Mouse (Mus musculus): Measurements from ENCODE around the gene Ptprs. TPM values are rescaled to one million over a fixed set of nuclear protein-coding genes. Genes with fewer than 3 reads are reported as not detected.

The Ptprs gene
- total and polyA plus RNA-seq, 3 experiments, result 41.7 to 91.1 (median 47.5) TPM

DNA sequence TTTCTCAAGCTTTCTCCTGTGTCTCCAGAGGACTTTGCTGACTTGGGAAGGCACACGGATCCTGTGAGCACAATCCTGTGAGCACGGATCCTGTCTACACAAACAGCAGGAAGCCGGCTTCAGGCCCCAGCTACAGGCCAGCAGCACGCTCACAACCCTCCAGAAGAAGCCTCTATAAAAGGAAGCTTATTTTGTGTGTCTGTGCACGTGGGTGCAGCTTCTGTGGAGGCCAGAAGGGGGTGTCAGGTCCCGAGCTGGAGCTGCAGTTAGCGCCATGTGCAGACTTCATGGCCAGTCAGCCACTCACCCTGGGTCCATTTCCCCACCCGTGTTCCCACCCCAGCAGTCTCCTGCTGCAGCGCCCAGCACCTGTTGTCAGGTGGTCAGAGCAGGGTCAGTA is 7.9 kb downstream of the Ptprs start:
- intact Hi-C loops (cut with DNase I), result no loop called here
- Histone ChIP-seq H3K4me1 (ENCODE audit: control insufficient read depth, insufficient read depth, low read length) (peaks cover 1% of the 10 kb centered on the region; the same call in 1 of the 2 replicates), H3K4me3 (no peak overlapping the region), H3K27me3 (ENCODE audit: control insufficient read depth, insufficient read depth, low read length) (0 out of 2 replicates have a peak, but pooled peaks cover under 1% of the 10 kb centered on the region), H3K9ac (ENCODE audit: low read depth, low read length) (no peak overlapping the region), H3K79me2 (replicated peaks; ENCODE audit: control insufficient read depth, insufficient read depth, low read length) (no peaks in the 10 kb centered on the region), H3K36me3 (ENCODE audit: control insufficient read depth, insufficient read depth, low read length) (no peaks in the 10 kb centered on the region), H3K27ac (no peak overlapping the region)
- DNase-seq, result no peak
- WGBS, result 91% methylated on average over 9 of the region's 9 CpGs
- TF ChIP-seq CTCF (IDR thresholded peaks at IDR 0.05) (peak; percentile 13; the same call in 1 of the 2 replicates), EP300 (IDR thresholded peaks at IDR 0.05; ENCODE audit: insufficient read depth, low read depth, low read length) (no peak)

DNA sequence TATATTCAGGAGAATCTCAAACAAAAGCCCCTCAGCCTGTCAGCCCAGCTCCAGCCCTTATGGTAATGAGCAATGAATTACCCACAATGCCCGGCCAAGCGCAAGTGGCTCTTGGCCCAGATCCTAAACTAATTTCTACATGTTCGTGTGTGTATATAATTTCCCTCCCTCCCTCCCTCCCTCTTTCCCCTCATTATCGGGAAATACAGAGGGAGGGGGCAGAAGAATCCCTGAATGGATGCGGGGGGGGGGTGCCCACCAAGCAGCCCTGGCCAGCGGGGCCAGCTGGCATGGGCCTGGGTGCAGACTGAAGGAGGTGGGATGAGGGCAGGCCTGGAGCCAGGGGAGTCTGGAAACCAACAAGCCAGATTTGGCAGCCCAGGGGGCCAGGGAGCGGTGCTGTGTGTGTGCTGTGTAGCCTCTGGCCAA is 8.8 kb downstream of the Ptprs start:
- H3K4me1 ChIP-seq (ENCODE audit: control insufficient read depth, insufficient read depth, low read length), result peaks cover 1% of the 10 kb centered on the region; the same call in 1 of the 2 replicates
- intact Hi-C loops (cut with DNase I), result no loop called here
- 37% methylated on average over 7 of the region's 7 CpGs for WGBS
- H3K27me3 ChIP-seq (ENCODE audit: control insufficient read depth, insufficient read depth, low read length), result no peaks in the 10 kb centered on the region
- no peak overlapping the region for H3K9ac ChIP-seq (ENCODE audit: low read depth, low read length)
- no peak for DNase-seq
- TF ChIP-seq POLR2A (IDR thresholded peaks at IDR 0.05; ENCODE audit: insufficient read depth, low read depth, low read length), result no peak
- TF ChIP-seq EP300 (IDR thresholded peaks at IDR 0.05; ENCODE audit: insufficient read depth, low read depth, low read length), result no peak
- no peak for TF ChIP-seq CTCF (IDR thresholded peaks at IDR 0.05)
- no peaks in the 10 kb centered on the region for H3K79me2 ChIP-seq (replicated peaks; ENCODE audit: control insufficient read depth, insufficient read depth, low read length)
- H3K4me3 ChIP-seq, result no peak overlapping the region
- H3K27ac ChIP-seq, result no peak overlapping the region
- H3K36me3 ChIP-seq (ENCODE audit: control insufficient read depth, insufficient read depth, low read length), result no peaks in the 10 kb centered on the region

- 81% methylated on average over 6 of the region's 6 CpGs for WGBS
These were observed 9.5 kb downstream of the Ptprs start for GRCm38 (mm10) chr17:56466747-56467146.

GRCm38 (mm10) chr17:56464817-56465216 is 11.5 kb downstream of the Ptprs start:
- DNase-seq, result no peak
- no peak overlapping the region for H3K9ac ChIP-seq (ENCODE audit: low read depth, low read length)
- H3K36me3 ChIP-seq (ENCODE audit: control insufficient read depth, insufficient read depth, low read length), result no peaks in the 10 kb centered on the region
- intact Hi-C loops (cut with DNase I), result no loop called here
- H3K4me3 ChIP-seq, result no peak overlapping the region
- H3K4me1 ChIP-seq (ENCODE audit: control insufficient read depth, insufficient read depth, low read length), result peaks cover 1% of the 10 kb centered on the region
- H3K27me3 ChIP-seq (ENCODE audit: control insufficient read depth, insufficient read depth, low read length), result no peaks in the 10 kb centered on the region
- no peak for TF ChIP-seq POLR2A (IDR thresholded peaks at IDR 0.05; ENCODE audit: insufficient read depth, low read depth, low read length)
- no peak for TF ChIP-seq EP300 (IDR thresholded peaks at IDR 0.05; ENCODE audit: insufficient read depth, low read depth, low read length)
- no peak for TF ChIP-seq CTCF (IDR thresholded peaks at IDR 0.05)
- H3K79me2 ChIP-seq (replicated peaks; ENCODE audit: control insufficient read depth, insufficient read depth, low read length), result no peaks in the 10 kb centered on the region
- WGBS, result 77% methylated on average over 7 of the region's 7 CpGs
- no peak overlapping the region for H3K27ac ChIP-seq

More at GRCm38 (mm10) chr17:56466747-56467146, 9.5 kb downstream of the Ptprs start:
- no peak overlapping the region for H3K9ac ChIP-seq (ENCODE audit: low read depth, low read length)
- H3K4me1 ChIP-seq (ENCODE audit: control insufficient read depth, insufficient read depth, low read length), result peaks cover 1% of the 10 kb centered on the region; the same call in 1 of the 2 replicates
- no peaks in the 10 kb centered on the region for H3K79me2 ChIP-seq (replicated peaks; ENCODE audit: control insufficient read depth, insufficient read depth, low read length)
- no peak overlapping the region for H3K4me3 ChIP-seq
- H3K27ac ChIP-seq, result no peak overlapping the region
- no peaks in the 10 kb centered on the region for H3K36me3 ChIP-seq (ENCODE audit: control insufficient read depth, insufficient read depth, low read length)
- H3K27me3 ChIP-seq (ENCODE audit: control insufficient read depth, insufficient read depth, low read length), result no peaks in the 10 kb centered on the region
- intact Hi-C loops (cut with DNase I), result no loop called here
- TF ChIP-seq EP300 (IDR thresholded peaks at IDR 0.05; ENCODE audit: insufficient read depth, low read depth, low read length) (no peak), POLR2A (IDR thresholded peaks at IDR 0.05; ENCODE audit: insufficient read depth, low read depth, low read length) (no peak), CTCF (IDR thresholded peaks at IDR 0.05) (no peak)
- DNase-seq, result no peak

DNA sequence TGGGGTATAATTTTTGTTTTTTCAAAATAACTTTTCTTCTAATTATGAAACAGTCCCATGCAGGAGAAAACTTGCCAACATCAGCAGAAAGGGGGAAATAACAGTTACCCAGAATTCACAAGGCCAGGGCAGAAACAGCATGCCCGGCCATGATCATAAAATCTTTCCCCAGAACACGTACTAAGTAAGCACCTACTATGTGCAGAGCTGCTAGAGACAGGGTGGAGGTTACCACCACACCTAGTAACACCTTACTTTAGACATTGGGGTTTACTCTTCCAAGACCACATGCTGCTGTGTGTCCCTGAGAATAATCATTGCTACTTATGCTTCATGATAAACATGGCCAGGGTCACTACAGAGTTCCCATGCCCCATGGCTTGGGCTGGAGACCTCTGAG is 11.9 kb downstream of the Ptprs start:
- Histone ChIP-seq H3K36me3 (ENCODE audit: control insufficient read depth, insufficient read depth, low read length) (no peaks in the 10 kb centered on the region), H3K4me3 (no peak overlapping the region), H3K4me1 (ENCODE audit: control insufficient read depth, insufficient read depth, low read length) (peaks cover under 1% of the 10 kb centered on the region), H3K27ac (no peak overlapping the region), H3K79me2 (replicated peaks; ENCODE audit: control insufficient read depth, insufficient read depth, low read length) (no peaks in the 10 kb centered on the region), H3K27me3 (ENCODE audit: control insufficient read depth, insufficient read depth, low read length) (no peaks in the 10 kb centered on the region), H3K9ac (ENCODE audit: low read depth, low read length) (no peak overlapping the region)
- WGBS, result 86% methylated on average over 2 of the region's 2 CpGs
- DNase-seq, result no peak
- intact Hi-C loops (cut with DNase I), result no loop called here
- no peak for TF ChIP-seq CTCF (IDR thresholded peaks at IDR 0.05)
- no peak for TF ChIP-seq POLR2A (IDR thresholded peaks at IDR 0.05; ENCODE audit: insufficient read depth, low read depth, low read length)
- no peak for TF ChIP-seq EP300 (IDR thresholded peaks at IDR 0.05; ENCODE audit: insufficient read depth, low read depth, low read length)

DNA sequence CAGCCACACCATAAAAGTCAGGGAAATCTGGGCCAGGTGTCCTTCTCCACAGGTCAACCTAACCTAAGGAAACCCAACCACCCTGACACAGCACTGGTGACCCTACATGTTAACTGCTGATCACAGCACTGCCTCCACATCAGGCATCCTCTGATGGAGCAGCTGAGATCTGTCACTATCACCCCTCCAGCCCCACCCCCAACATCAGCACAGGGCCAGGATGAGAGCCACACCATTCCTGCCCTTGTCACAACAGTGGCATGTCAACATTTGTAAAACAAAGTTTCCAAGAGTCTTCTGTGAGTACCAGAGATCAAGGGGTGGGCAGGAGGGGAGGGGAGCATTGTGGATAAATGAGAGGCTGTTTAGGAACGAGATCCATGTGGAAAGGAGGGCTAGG is 12.8 kb downstream of the Ptprs start:
- intact Hi-C loops (cut with DNase I), result loop anchor here (2.0 kb wide), 1 partner anchor 13 kb away; the partner anchor contains the start of gene Ptprs
- Histone ChIP-seq H3K79me2 (replicated peaks; ENCODE audit: control insufficient read depth, insufficient read depth, low read length) (no peaks in the 10 kb centered on the region), H3K4me3 (no peak overlapping the region), H3K27ac (no peak overlapping the region), H3K27me3 (ENCODE audit: control insufficient read depth, insufficient read depth, low read length) (no peaks in the 10 kb centered on the region), H3K4me1 (ENCODE audit: control insufficient read depth, insufficient read depth, low read length) (no peaks in the 10 kb centered on the region; the same call in none of the 2 replicates), H3K9ac (ENCODE audit: low read depth, low read length) (no peak overlapping the region), H3K36me3 (ENCODE audit: control insufficient read depth, insufficient read depth, low read length) (no peaks in the 10 kb centered on the region)
- TF ChIP-seq CTCF (IDR thresholded peaks at IDR 0.05) (no peak), POLR2A (IDR thresholded peaks at IDR 0.05; ENCODE audit: insufficient read depth, low read depth, low read length) (no peak), EP300 (IDR thresholded peaks at IDR 0.05; ENCODE audit: insufficient read depth, low read depth, low read length) (no peak)
- 51% methylated on average over 1 of the region's 1 CpGs for WGBS
- no peak for DNase-seq

All from heart, adult 2 months (tissue).